Mouse (Mus musculus) small intestine, adult 2 months (tissue): ENCODE results near the gene Xylt1. TPM values are rescaled to one million over a fixed set of nuclear protein-coding genes. Genes with fewer than 3 reads are reported as not detected.

Experiments used
- H3K27ac ChIP-seq: fragments of 200-500 bp; 2 replicates; pipeline ENCODE4 v1.5.1; 2012; ENCODE audit warnings: low read depth, low read length, control low read depth, inconsistent platforms; ENCODE audit not compliant: insufficient read depth
- H3K27me3 ChIP-seq: fragments of 200-500 bp; 2 replicates; pipeline ENCODE4 v1.6.1; 2012; ENCODE audit warnings: mild to moderate bottlenecking, moderate library complexity, low read length, inconsistent platforms; ENCODE audit not compliant: control insufficient read depth, insufficient read depth
- H3K36me3 ChIP-seq: fragments of 200-500 bp; 2 replicates; pipeline ENCODE4 v1.6.1; 2012; ENCODE audit warnings: mild to moderate bottlenecking, low read length, control low read depth, inconsistent platforms; ENCODE audit not compliant: control insufficient read depth, insufficient read depth
- H3K4me1 ChIP-seq: fragments of 200-500 bp; 2 replicates; pipeline ENCODE4 v1.6.1; 2012; ENCODE audit warnings: low read length, inconsistent platforms, mixed read lengths; ENCODE audit not compliant: control insufficient read depth, insufficient read depth, insufficient read length
- H3K4me3 ChIP-seq: fragments of 200-500 bp; 2 replicates; pipeline ENCODE4 v1.5.1; 2012; ENCODE audit warnings: low read depth, mild to moderate bottlenecking, control low read depth, inconsistent platforms, low read length, moderate library complexity
- CTCF ChIP-seq: fragments of 200-500 bp; IDR thresholded peaks from 2 replicates; pipeline ENCODE4 v1.5.1; 2012; ENCODE audit warnings: low read depth, mild to moderate bottlenecking, control low read depth, inconsistent platforms, low read length, moderate library complexity, mixed read lengths; ENCODE audit not compliant: insufficient replicate concordance, insufficient read length; ENCODE audit errors: extremely low read depth
- POLR2A ChIP-seq: fragments of 200-500 bp; IDR thresholded peaks from 2 replicates; pipeline ENCODE4 v1.6.1; 2012; ENCODE audit warnings: low read depth, mild to moderate bottlenecking, control low read depth, inconsistent platforms, low read length, moderate library complexity
- WGBS: fragments of 180-500 bp; shearing (Covaris S2); methylation state at CpG from one replicate; pipeline ENCODE4 v1.1.7; 2018; 5-methylcytosine and 5-hydroxymethylcytosine counted together
- polyA plus RNA-seq: library from polyadenylated mRNA; depleted of rRNA; stranded (reverse); fragments of >200 nt; gene quantifications from 2 replicates; pipeline ENCODE4 v1.2.3, GENCODE M21; 2012

Xylt1 gene
- polyA plus RNA-seq, 1 experiment = 2.9 TPM

GRCm38 (mm10) chr7:117559051-117559450, 178.3 kb downstream of the Xylt1 start:
- Histone ChIP-seq H3K27ac (no peak overlapping the region), H3K36me3 (no peaks in the 10 kb centered on the region), H3K4me1 (no peaks in the 10 kb centered on the region), H3K4me3 (no peak overlapping the region), H3K27me3 (no peaks in the 10 kb centered on the region)
- no peak for TF ChIP-seq CTCF
- 82% methylated on average over 3 of the region's 3 CpGs for WGBS

- WGBS = 88% methylated on average over 9 of the region's 9 CpGs
- H3K4me1 ChIP-seq = no peaks in the 10 kb centered on the region
- no peak overlapping the region for H3K27ac ChIP-seq
- H3K27me3 ChIP-seq = no peaks in the 10 kb centered on the region
- no peak overlapping the region for H3K4me3 ChIP-seq
- TF ChIP-seq CTCF (no peak), POLR2A (no peak)
- no peaks in the 10 kb centered on the region for H3K36me3 ChIP-seq
Observed at GRCm38 (mm10) chr7:117563939-117564499, 183.2 kb downstream of the Xylt1 start.

DNA sequence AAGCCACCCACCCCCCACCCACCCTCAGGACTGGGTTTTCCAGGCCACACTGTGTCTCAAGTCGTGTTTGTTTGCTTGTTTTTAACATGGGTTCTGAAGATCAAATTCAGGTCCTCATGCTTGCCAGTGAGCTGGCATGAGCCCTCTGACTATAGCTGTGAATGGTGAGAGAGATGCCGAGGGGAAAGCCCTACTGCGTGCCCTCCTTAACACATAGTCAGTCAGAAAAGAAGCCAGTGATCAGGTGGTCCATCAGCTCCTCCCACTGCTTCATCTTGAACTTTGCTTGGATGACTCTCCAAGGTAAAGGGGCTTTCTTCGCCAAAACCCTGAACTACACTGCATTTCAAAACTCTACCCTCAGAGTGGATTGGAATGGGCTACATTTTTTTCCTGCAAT, 183.8 kb downstream of the Xylt1 start:
- Histone ChIP-seq H3K27ac (no peak overlapping the region), H3K36me3 (no peaks in the 10 kb centered on the region), H3K27me3 (no peaks in the 10 kb centered on the region), H3K4me1 (no peaks in the 10 kb centered on the region), H3K4me3 (no peak overlapping the region)
- no peak for TF ChIP-seq CTCF
- no peak for TF ChIP-seq POLR2A
- WGBS = 92% methylated on average over 4 of the region's 4 CpGs

- H3K36me3 ChIP-seq = no peaks in the 10 kb centered on the region
- no peak overlapping the region for H3K4me3 ChIP-seq
- 73% methylated on average over 2 of the region's 2 CpGs for WGBS
Observed at GRCm38 (mm10) chr7:117566115-117566514, 185.3 kb downstream of the Xylt1 start.

DNA sequence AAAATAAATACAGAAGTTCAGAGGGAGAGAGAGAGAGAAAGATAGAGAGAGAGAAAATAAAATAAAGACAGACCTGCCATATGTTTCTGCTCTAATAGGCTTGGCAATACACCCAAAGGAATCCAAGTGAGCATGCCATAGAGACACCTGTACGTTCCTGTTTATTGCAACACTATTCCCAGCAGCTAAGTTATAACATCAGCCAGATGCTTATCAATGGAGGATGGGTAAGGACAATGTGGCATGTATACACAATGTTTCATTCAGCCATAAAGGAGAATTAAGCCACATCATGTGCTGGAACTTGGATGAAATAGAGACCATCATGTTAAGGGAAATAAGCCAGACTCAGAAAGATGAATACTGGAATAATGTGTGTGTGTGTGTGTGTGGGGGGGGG, 186.1 kb downstream of the Xylt1 start:
- Histone ChIP-seq H3K27ac (no peak overlapping the region), H3K36me3 (no peaks in the 10 kb centered on the region), H3K27me3 (no peaks in the 10 kb centered on the region), H3K4me3 (no peak overlapping the region), H3K4me1 (peaks cover 2% of the 10 kb centered on the region; the same call in 1 of the 2 replicates)
- no peak for TF ChIP-seq CTCF
- no peak for TF ChIP-seq POLR2A
- WGBS = 39% methylated on average over 1 of the region's 1 CpGs

More at GRCm38 (mm10) chr7:117566115-117566514, 185.3 kb downstream of the Xylt1 start:
- no peaks in the 10 kb centered on the region for H3K4me1 ChIP-seq
- TF ChIP-seq POLR2A = no peak
- no peak for TF ChIP-seq CTCF
- no peaks in the 10 kb centered on the region for H3K27me3 ChIP-seq
- H3K27ac ChIP-seq = no peak overlapping the region

- 70% methylated on average over 5 of the region's 5 CpGs for WGBS
- Histone ChIP-seq H3K4me1 (peaks cover 2% of the 10 kb centered on the region; the same call in 1 of the 2 replicates), H3K27me3 (no peaks in the 10 kb centered on the region), H3K36me3 (no peaks in the 10 kb centered on the region), H3K4me3 (no peak overlapping the region), H3K27ac (no peak overlapping the region)
- TF ChIP-seq CTCF (no peak), POLR2A (no peak)
Observed at GRCm38 (mm10) chr7:117567252-117567651, 186.5 kb downstream of the Xylt1 start.

GRCm38 (mm10) chr7:117567653-117568340, 187.0 kb downstream of the Xylt1 start:
- WGBS = 54% methylated on average over 11 of the region's 11 CpGs
- TF ChIP-seq CTCF = no peak
- no peak for TF ChIP-seq POLR2A
- Histone ChIP-seq H3K36me3 (no peaks in the 10 kb centered on the region), H3K27ac (no peak overlapping the region), H3K4me1 (peaks cover 2% of the 10 kb centered on the region; the same call in 1 of the 2 replicates), H3K4me3 (no peak overlapping the region), H3K27me3 (no peaks in the 10 kb centered on the region)
